8 mouse cellular contexts compared by ENCODE assay signal in genomic region chr3:108295379-108296219, GRCm38 (mm10). TPM values are rescaled to one million over a fixed set of nuclear protein-coding genes. Genes with fewer than 3 reads are reported as not detected.
A peak's percentile ranks its signal among the peaks of the same experiment; 100 is the strongest.
DNase-seq lines count a peak whose midpoint lies in the region; ATAC-seq and TF ChIP-seq lines count a peak whose summit lies in the region.

No protein-coding gene starts in this region.

- H3K4me2 ChIP-seq in embryonic facial prominence, embryonic 12.5 days (replicated peaks), result peak overlapping the region; percentile 28
- peak overlapping the region; percentile 23; the same call in 1 of the 2 replicates for H3K4me2 ChIP-seq in kidney, postnatal 0 days (ENCODE audit: low read length)
- peak overlapping the region; percentile 62 for H3K4me2 ChIP-seq in liver, postnatal 0 days (ENCODE audit: low read depth, low read length)

- no peak for TF ChIP-seq CTCF in kidney, postnatal 0 days (IDR thresholded peaks at IDR 0.05; ENCODE audit: low read depth)
- TF ChIP-seq CTCF in liver, postnatal 0 days (IDR thresholded peaks at IDR 0.05; ENCODE audit: low read depth), result no peak
- no peak for TF ChIP-seq CTCF in olfactory bulb, adult 2 months (IDR thresholded peaks at IDR 0.05; ENCODE audit: insufficient read depth, low read depth, low read length)

- peak; percentile 34 to 36 for DNase-seq in spleen, postnatal 36 days (ENCODE audit: low spot score in 2 of 2)
- no peak for DNase-seq in spleen, postnatal 4 days (ENCODE audit: low spot score in 2 of 2)
- peak; percentile 57 for DNase-seq in heart, adult 8-10 months (ENCODE audit: low spot score)
- no peak for DNase-seq in kidney, postnatal 0 days (ENCODE audit: low spot score)
- no peak for DNase-seq in liver, postnatal 0 days
- DNase-seq in T-cell, adult 2 months (ENCODE audit: low spot score), result no peak

- no peaks in the 10 kb centered on the region for H3K36me3 ChIP-seq in embryonic facial prominence, embryonic 12.5 days
- H3K36me3 ChIP-seq in kidney, postnatal 0 days (ENCODE audit: insufficient read depth, low read length), result no peaks in the 10 kb centered on the region
- H3K36me3 ChIP-seq in liver, postnatal 0 days (replicated peaks; ENCODE audit: insufficient read depth, low read length), result 0 out of 2 replicates have a peak, but pooled peaks cover 2% of the 10 kb centered on the region

- H3K4me3 ChIP-seq in embryonic facial prominence, embryonic 12.5 days, result no peak overlapping the region
- no peak overlapping the region for H3K4me3 ChIP-seq in kidney, postnatal 0 days (replicated peaks; ENCODE audit: low read depth, low read length)
- peak overlapping the region; percentile 22; the same call in 1 of the 2 replicates for H3K4me3 ChIP-seq in liver, postnatal 0 days (ENCODE audit: low read depth, low read length)
- H3K4me3 ChIP-seq in olfactory bulb, adult 2 months (ENCODE audit: insufficient read depth, low read depth, low read length), result no peak overlapping the region

- H3K27ac ChIP-seq in embryonic facial prominence, embryonic 12.5 days, result peak overlapping the region; percentile 32
- peak overlapping the region; percentile 65 for H3K27ac ChIP-seq in kidney, postnatal 0 days
- H3K27ac ChIP-seq in liver, postnatal 0 days (ENCODE audit: low read depth), result peak overlapping the region; percentile 83
- peak overlapping the region; percentile 78 for H3K27ac ChIP-seq in olfactory bulb, adult 2 months (ENCODE audit: insufficient read depth, low read depth, low read length)

- no peak for TF ChIP-seq EP300 in liver, postnatal 0 days (IDR thresholded peaks at IDR 0.05; ENCODE audit: low read depth)

- ATAC-seq in embryonic facial prominence, embryonic 12.5 days (ENCODE audit: insufficient number of reproducible peaks, insufficient read depth, low FRiP score, low TSS enrichment), result no peak
- ATAC-seq in kidney, postnatal 0 days (replicated peaks; ENCODE audit: low FRiP score, low read depth), result no peak
- ATAC-seq in liver, postnatal 0 days, result no peak

- 42% methylated on average over 14 of the region's 14 CpGs for WGBS in embryonic facial prominence, embryonic 12.5 days
- WGBS in kidney, postnatal 0 days, result 41% methylated on average over 14 of the region's 14 CpGs
- 31% methylated on average over 14 of the region's 14 CpGs for WGBS in liver, postnatal 0 days (ENCODE audit: insufficient replicate concordance)
- WGBS in olfactory bulb, adult 2 months, result 15% methylated on average over 14 of the region's 14 CpGs

- H3K4me1 ChIP-seq in embryonic facial prominence, embryonic 12.5 days, result peaks cover 25% of the 10 kb centered on the region
- peaks cover 25% of the 10 kb centered on the region for H3K4me1 ChIP-seq in kidney, postnatal 0 days (replicated peaks; ENCODE audit: insufficient read depth, low read length)
- H3K4me1 ChIP-seq in liver, postnatal 0 days (ENCODE audit: insufficient read depth), result peaks cover 55% of the 10 kb centered on the region
- peaks cover 45% of the 10 kb centered on the region for H3K4me1 ChIP-seq in olfactory bulb, adult 2 months (ENCODE audit: control insufficient read depth, insufficient read depth, low read length)

- H3K9ac ChIP-seq in embryonic facial prominence, embryonic 12.5 days, result no peak overlapping the region
- H3K9ac ChIP-seq in kidney, postnatal 0 days (ENCODE audit: low read depth, low read length), result no peak overlapping the region
- no peak overlapping the region for H3K9ac ChIP-seq in liver, postnatal 0 days (replicated peaks)

- H3K27me3 ChIP-seq in embryonic facial prominence, embryonic 12.5 days, result no peaks in the 10 kb centered on the region
- H3K27me3 ChIP-seq in kidney, postnatal 0 days (ENCODE audit: insufficient read depth, low read length), result no peaks in the 10 kb centered on the region
- no peaks in the 10 kb centered on the region for H3K27me3 ChIP-seq in liver, postnatal 0 days (ENCODE audit: insufficient read depth, low read length)

- no peaks in the 10 kb centered on the region for H3K9me3 ChIP-seq in embryonic facial prominence, embryonic 12.5 days
- H3K9me3 ChIP-seq in kidney, postnatal 0 days (replicated peaks; ENCODE audit: low read length), result no peaks in the 10 kb centered on the region
- H3K9me3 ChIP-seq in liver, postnatal 0 days (ENCODE audit: low read length), result no peaks in the 10 kb centered on the region

- no peak for TF ChIP-seq POLR2A in olfactory bulb, adult 2 months (IDR thresholded peaks at IDR 0.05; ENCODE audit: insufficient read depth, low read depth, low read length)

RNA-seq across cellular contexts. Expression of gene Sort1, which starts 11.7 kb away (rescaled TPM):
- polyA plus RNA-seq in embryonic facial prominence, embryonic 12.5 days (2016; fragmentation: Nextera tagmentation; extraction: Ambion mirVana), result 15.8 and 18.2 TPM in 2 replicates
- total RNA-seq in heart, adult 8-10 months (2022), result 10 to 100 TPM; 17.5 to 20.2 (median 19.0) TPM
- polyA plus RNA-seq in kidney, postnatal 0 days (2015; fragmentation: Nextera tagmentation; extraction: Ambion mirVana), result 11.7 and 12.4 TPM in 2 replicates
- polyA plus RNA-seq in liver, postnatal 0 days (2015; fragmentation: Nextera tagmentation; extraction: Ambion mirVana), result 3.0 and 3.7 TPM in 2 replicates
- 89.7 TPM in 1 of 2 replicates, not detected in the other for polyA plus RNA-seq in olfactory bulb, adult 2 months (2012; ENCODE audit: insufficient read depth, insufficient read length, low replicate concordance, missing spikeins)

RNA-seq across cellular contexts. Expression of gene Psma5, which starts 38.9 kb away (rescaled TPM):
- polyA plus RNA-seq in embryonic facial prominence, embryonic 12.5 days (2016; fragmentation: Nextera tagmentation; extraction: Ambion mirVana), result 263 and 288 TPM in 2 replicates
- 10 to 100 TPM; 46.3 to 59.0 (median 50.8) TPM for total RNA-seq in heart, adult 8-10 months (2022)
- polyA plus RNA-seq in kidney, postnatal 0 days (2015; fragmentation: Nextera tagmentation; extraction: Ambion mirVana), result 254 and 255 TPM in 2 replicates
- polyA plus RNA-seq in liver, postnatal 0 days (2015; fragmentation: Nextera tagmentation; extraction: Ambion mirVana), result 136 and 143 TPM in 2 replicates
- polyA plus RNA-seq in olfactory bulb, adult 2 months (2012; ENCODE audit: insufficient read depth, insufficient read length, low replicate concordance, missing spikeins), result not detected in 2 replicates

Comparison
In these comparisons a context has a peak if more than half of its experiments do, and no peak if none do; other contexts are left out.
1. DNase-seq: peak in spleen, postnatal 36 days (2 of 2) and heart, adult 8-10 months (single experiment); none in spleen, postnatal 4 days (0 of 2), kidney, postnatal 0 days (single experiment), liver, postnatal 0 days (single experiment) and T-cell, adult 2 months (single experiment).
2. H3K27ac ChIP-seq: peak in every context shown above with its lines; median percentile 83 in liver, postnatal 0 days; 78 in olfactory bulb, adult 2 months; 65 in kidney, postnatal 0 days; 32 in embryonic facial prominence, embryonic 12.5 days.
3. Peak in every context shown above with its lines, with median percentiles within 50 percentile points of each other: H3K4me2 ChIP-seq.